Mouse (Mus musculus) bone marrow macrophage, adult 2 months (primary cell): Measurements from ENCODE around the gene Zfp292.

Experiments
- CTCF ChIP-seq: IDR thresholded peaks from 2 replicates; pipeline ENCODE4 v1.5.1; 2012; ENCODE audit warnings: low read depth, mild to moderate bottlenecking, low read length, moderate library complexity
- POLR2A ChIP-seq: IDR thresholded peaks from 2 replicates; pipeline ENCODE4 v1.6.1; 2012; ENCODE audit warnings: mild to moderate bottlenecking, low read depth, low read length, borderline replicate concordance

- TF ChIP-seq CTCF (no peak), POLR2A (no peak)
These were observed 97.1 kb downstream of the Zfp292 start for GRCm38 (mm10) chr4:34785646-34786045.
